Mouse (Mus musculus) neutrophil, adult 5-6 weeks (primary cell): ENCODE results near the gene Ptpro. TPM values are rescaled to one million over a fixed set of nuclear protein-coding genes. Genes with fewer than 3 reads are reported as not detected.
"Not testable (repeated sequence)": the region's sequence is repeated elsewhere in the genome, so short reads cannot be mapped to it uniquely, and the experiment has no call there.

Experiments used
- ATAC-seq: fragments of 151-379, 151-347 bp; 2 replicates; pipeline ENCODE4 v1.8.0; 2017; ENCODE audit warnings: mild to moderate bottlenecking, moderate TSS enrichment; ENCODE audit not compliant: insufficient number of reproducible peaks, poor library complexity, low FRiP score, severe bottlenecking; ENCODE audit errors: extremely low read depth
- total RNA-seq: library from RNA; stranded (forward); fragments of 200-1000 nt; gene quantifications from 2 replicates; pipeline ENCODE4 v1.2.3, GENCODE M21; 2017

Ptpro gene
- total RNA-seq, 1 experiment from 2014 or later = 7.3 TPM

DNA sequence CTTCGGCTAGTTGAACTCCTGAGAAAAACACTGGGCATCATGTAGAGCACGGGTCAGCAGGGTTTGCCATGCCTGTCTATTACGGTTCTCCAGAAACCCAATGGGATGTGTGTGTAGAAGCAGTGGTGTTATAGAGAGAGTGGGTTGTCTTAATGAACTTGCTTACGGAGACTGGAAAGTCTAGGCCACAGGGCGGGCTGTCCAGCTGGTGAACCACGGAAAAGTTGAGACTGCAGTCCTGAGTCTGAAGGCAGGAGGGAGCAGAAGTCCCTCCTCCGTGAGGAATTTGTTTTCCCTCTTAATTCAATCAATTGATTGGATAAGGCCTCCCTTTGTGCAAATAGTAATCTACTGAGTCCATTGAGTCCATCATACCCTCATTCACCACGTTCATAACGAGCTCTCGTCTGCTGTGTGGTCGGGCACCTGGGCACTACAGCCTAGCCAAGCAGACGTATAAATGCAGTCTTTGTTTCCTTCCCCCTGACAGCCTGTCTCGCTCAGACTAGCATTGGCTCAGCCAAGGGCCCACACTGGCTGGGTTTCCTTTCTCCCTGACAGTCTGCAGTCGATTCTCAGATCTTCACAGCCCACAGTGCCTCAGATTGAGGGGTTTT lies 181.5 kb downstream of the Ptpro start:
- no peak for ATAC-seq

DNA sequence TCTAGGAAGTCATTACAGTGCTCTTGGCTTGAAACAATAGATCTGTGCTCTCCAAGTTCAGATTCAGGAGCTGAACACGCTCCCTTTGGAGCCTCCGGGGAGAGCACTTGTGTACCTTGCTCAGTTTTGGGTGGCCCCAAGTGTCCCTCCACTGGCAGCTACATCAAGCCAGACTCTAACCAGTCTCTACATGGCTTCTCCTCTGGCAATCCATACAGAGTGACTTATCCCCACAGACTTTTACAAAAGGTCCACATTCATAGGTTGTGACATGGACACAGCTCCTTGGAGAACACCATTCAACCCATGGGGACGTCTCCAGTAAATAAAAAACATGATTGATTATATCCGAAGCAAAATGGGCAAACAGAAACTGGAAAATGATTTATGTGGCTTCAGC lies 185.4 kb downstream of the Ptpro start:
- ATAC-seq = no peak

DNA sequence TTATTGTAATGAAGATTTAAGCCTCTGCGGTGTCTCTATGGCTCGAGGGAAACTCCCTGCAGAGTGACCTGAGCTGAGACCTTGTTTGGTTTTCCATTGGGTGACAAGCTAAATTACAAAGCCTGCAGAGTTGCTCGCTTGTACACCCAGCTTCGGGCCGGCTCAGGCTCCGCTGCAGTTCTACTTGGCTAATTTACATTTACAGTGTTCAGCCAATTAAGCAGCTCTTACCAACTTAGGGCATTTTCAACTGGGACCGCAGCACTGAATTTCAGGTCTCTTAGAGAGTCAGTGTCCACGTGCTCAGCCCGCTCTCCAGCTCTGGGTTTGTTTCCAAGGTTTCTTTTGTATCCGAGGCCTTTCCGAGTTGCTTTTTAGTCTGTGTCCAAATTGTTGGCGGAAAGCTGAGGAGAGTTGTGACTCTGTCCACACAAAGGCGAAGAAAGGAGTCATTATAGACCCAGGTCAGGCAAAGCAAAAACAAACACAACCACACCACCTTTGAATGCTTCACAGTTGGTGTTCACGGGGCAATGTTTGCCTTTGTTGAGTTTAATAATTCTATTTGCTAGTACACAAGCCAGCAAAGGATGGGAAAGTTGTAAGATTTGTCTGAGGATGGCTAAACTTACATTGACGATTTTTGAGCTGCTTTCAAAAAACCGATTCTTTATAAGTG lies 185.9 kb downstream of the Ptpro start:
- ATAC-seq = no peak

- ATAC-seq = no peak
These were observed 188.7 kb downstream of the Ptpro start for GRCm38 (mm10) chr6:137440559-137441486.

- no peak for ATAC-seq
These were observed 191.0 kb downstream of the Ptpro start for GRCm38 (mm10) chr6:137443089-137443488.

DNA sequence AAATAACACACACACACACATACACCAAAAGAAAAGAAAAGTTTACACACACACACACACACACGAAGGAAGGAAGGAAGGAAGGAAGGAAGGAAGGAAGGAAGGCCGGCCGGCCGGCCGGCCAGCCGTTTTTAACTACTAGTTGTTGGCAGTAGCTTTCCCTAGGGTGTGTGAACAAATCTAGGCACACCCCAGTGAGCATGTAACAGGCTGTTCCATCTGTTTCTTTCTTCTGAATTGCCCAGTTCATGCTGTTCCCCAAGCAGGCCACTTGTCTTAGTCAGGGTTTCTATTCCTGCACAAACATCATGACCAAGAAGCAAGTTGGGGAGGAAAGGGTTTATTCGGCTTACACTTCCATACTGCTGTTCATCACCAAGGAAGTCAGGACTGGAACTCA lies 194.0 kb downstream of the Ptpro start:
- not testable (repeated sequence) for ATAC-seq

DNA sequence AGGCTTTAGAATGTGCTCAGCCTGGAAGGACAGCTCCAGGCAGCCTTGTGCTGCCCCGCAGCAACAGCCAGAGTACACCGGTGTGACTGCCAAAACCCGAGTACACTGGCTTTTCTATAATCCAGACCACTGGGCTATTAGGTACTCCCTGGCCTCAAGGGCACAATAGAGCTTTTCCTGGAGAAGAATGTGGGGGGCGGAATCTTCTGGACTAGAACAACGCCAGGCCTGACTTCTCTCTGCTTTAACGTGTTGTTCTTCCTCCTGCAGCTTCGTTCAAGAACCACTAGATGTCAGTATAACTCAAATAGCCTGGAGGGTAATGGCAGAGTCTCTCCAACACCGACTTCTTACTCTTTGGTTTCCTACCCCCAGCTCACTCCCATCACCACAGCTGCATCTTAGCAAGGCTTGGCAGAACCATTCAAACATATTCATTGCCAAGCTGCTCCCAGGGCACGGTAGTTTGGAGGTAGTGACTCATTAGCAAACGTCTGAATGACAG lies 203.5 kb downstream of the Ptpro start:
- peak; percentile 92 for ATAC-seq

DNA sequence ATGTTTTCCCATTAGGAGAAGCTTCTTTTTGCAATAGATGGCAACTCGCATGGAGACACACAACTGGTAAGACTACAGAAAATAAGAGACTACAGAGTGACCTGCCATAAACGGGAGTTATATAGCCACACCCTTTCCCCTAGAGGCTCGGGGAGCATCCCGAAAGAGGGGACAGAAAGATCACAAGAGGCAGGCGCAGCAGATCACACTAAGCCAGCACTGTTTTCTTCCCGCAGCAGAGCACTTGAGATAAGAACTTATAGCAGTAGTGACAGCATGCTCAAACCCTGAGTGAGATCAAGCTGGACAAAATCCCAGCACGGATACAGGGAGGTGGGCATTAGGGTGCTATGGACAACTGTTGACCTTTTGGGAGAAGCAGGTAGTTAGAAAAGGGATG lies 203.9 kb downstream of the Ptpro start:
- ATAC-seq = no peak

GRCm38 (mm10) chr6:137457210-137457609 lies 205.1 kb downstream of the Ptpro start:
- no peak for ATAC-seq

- ATAC-seq = no peak
These were observed 206.0 kb downstream of the Ptpro start for GRCm38 (mm10) chr6:137458136-137458535.

DNA sequence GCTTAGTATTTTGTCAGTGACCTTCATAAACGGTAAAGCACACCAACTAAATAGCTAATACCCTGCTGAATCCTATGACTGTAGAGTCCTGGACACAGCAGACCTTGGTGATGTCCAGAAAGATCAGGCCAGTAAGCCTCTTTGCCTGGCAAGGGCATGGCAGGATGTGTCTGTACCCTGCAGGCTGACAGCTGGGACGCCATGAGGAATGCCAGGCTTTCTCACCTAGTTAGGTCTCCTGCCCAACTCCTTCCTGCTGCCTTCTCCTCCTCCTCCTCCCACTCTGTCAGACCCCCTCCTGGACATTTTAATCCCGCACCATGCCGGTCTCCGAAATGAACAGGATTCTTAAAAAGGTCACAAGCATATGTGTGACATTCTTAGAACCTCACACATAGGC lies 211.7 kb downstream of the Ptpro start:
- no peak for ATAC-seq

DNA sequence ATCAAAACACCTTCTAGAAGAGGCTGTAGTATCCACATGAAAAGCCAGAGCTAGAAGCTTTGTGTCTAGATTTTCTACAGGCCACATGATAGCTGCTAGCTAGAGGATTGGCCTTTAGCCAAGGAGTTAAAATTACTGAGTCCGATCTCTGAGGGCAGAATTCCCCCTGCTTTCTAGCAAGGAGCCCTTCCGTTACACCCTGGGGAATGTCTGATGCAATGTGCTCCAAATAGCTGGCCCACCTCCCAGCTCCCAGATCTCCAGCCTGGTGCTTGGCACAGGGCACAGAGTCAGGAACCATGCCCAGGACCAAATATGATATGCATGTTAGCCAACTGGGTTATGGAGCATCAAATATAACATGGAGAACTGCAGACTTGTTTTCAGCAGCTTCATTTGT lies 213.1 kb downstream of the Ptpro start:
- no peak for ATAC-seq

- ATAC-seq = no peak
These were observed 214.1 kb downstream of the Ptpro start for GRCm38 (mm10) chr6:137466256-137466655.

GRCm38 (mm10) chr6:137467696-137468095 lies 215.6 kb downstream of the Ptpro start:
- ATAC-seq = no peak

DNA sequence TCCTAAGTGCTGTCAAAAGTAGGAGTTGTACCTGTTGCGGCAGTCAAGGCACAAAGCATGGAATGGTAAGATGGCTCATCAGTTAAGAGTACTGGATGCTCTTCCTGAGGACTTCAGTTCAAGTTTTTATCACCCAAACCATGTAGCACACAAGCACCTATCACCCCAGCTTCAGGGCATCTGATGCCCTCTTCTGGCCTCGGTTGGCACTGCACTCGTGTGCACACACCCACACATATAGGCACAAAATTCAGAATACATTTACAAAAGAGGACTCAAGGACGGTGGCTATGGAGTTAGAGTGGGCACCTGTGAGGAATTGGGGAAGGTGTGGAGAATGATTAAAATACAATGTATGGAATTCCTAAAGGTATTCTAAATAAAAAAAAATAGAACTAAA lies 217.4 kb downstream of the Ptpro start:
- no peak for ATAC-seq

- peak; percentile 24; the same call in 1 of the 2 replicates for ATAC-seq
These were observed 218.9 kb downstream of the Ptpro start for GRCm38 (mm10) chr6:137470901-137471598.

- ATAC-seq = no peak; the same call in 1 of the 2 replicates
These were observed 220.0 kb downstream of the Ptpro start for GRCm38 (mm10) chr6:137472129-137472528.

GRCm38 (mm10) chr6:137473433-137473832 lies 221.3 kb downstream of the Ptpro start:
- ATAC-seq = no peak

- ATAC-seq = not testable (repeated sequence)
These were observed 223.6 kb downstream of the Ptpro start for GRCm38 (mm10) chr6:137475695-137476094.
